Mouse (Mus musculus): ENCODE results near the gene Snap25. TPM values are rescaled to one million over a fixed set of nuclear protein-coding genes. Genes with fewer than 3 reads are reported as not detected.
A peak's percentile ranks its signal among the peaks of the same experiment; 100 is the strongest.

Gene Snap25
- polyA plus RNA-seq, 1 experiment from 2014 or later, result 134 TPM

DNA sequence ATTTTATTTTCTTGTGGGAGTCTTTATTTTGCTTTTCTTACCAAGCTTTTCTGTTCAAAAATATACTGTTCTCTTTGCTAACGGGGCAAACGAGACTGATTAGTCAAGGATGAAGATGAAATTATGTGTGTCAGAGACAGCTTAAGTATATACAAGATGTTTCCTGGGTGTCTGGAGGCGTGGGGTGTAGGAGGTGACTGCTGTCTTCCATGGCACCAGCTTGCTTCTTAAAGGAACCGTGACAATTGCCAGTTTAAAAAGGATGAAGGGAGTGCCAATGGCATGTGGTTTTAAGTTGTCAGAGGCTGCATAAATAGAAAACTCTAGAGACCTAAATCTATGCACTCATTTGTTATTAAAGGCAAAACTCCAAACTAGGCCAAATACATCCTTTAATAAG is 75.1 kb downstream of the Snap25 start:
- Histone ChIP-seq H3K27me3 (no peaks in the 10 kb centered on the region), H3K4me3 (no peak overlapping the region), H3K9ac (no peak overlapping the region), H3K36me3 (peaks cover 4% of the 10 kb centered on the region; the same call in 1 of the 2 replicates), H3K9me3 (no peaks in the 10 kb centered on the region), H3K27ac (no peak overlapping the region), H3K4me1 (replicated peaks) (no peaks in the 10 kb centered on the region), H3K4me2 (no peak overlapping the region)
- no peak for ATAC-seq (ENCODE audit: low FRiP score)
- 65% methylated on average over 4 of the region's 4 CpGs for whole genome bisulfite sequencing

DNA sequence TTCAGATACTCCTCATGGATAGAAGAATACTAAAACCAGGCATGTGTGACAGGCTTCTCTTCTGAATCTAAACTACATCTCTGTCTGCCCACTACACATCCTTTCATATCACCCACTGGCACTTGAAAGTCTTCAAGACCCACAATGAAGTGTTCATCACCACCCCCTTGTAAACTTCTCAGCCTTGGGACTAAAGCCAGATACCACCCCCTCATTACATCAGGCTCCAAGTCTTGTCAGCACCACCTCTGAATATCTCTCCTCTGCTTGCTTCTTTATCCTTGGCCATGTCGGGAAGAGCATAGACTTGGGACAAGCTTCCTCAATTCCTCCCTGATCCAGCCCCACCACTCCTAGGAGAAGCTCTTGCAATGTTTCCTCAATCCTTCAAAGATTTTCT is 83.3 kb downstream of the Snap25 start:
- Histone ChIP-seq H3K36me3 (no peaks in the 10 kb centered on the region), H3K27me3 (no peaks in the 10 kb centered on the region), H3K4me3 (no peak overlapping the region), H3K27ac (no peak overlapping the region), H3K4me2 (no peak overlapping the region), H3K9me3 (no peaks in the 10 kb centered on the region), H3K4me1 (replicated peaks) (no peaks in the 10 kb centered on the region), H3K9ac (no peak overlapping the region)
- 85% methylated on average over 1 of the region's 1 CpGs for WGBS
- ATAC-seq (ENCODE audit: low FRiP score), result no peak

DNA sequence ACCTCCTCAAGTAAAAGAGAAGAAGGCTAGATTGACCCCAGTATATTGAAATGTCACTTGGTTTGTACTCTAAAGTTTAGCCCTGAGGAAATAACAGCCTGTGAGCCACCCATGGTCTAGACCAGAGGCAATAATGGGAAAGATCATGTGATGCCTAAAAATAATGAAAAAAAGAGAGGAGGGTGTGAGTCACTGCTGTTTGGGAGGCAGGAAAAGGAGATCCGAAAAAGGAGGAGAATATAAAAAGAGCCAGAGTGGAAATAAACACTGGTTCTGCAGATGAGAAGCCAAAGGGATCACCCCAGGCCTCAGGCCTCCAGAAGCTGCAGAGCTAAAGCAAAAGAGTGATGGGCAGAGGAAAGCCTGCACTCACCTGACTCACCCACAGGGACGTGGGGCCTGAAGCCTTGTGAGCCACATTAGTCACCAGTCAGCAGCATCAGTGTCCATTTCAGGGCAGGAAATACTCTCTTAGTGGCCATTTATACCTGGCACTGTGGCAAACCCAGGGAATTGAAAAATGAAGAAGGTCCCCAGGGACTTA is 85.7 kb downstream of the Snap25 start:
- Histone ChIP-seq H3K9me3 (no peaks in the 10 kb centered on the region), H3K4me2 (no peak overlapping the region), H3K27ac (no peak overlapping the region), H3K4me1 (replicated peaks) (no peaks in the 10 kb centered on the region), H3K9ac (no peak overlapping the region), H3K36me3 (no peaks in the 10 kb centered on the region), H3K27me3 (no peaks in the 10 kb centered on the region), H3K4me3 (no peak overlapping the region)
- ATAC-seq (ENCODE audit: low FRiP score), result no peak
- 83% methylated on average over 2 of the region's 2 CpGs for WGBS

DNA sequence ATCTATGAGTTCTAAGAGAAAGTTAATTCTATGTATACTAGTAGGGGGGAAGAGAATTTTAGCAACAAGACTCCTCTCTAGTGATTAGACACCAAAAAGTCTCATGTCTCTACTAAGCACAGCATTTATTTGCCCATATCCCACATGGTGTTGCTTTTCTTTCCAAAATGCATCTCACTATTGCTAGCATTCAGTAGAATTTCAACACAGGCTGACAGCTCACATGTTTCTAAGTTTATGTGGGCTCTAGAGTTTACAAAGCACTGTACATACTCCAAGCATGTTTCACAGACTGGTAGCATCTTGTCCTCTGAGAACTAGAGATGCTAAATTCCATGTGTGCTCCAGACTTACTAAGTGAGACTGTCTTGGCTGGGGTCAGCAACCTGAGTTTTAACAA is 87.8 kb downstream of the Snap25 start:
- no peak for ATAC-seq (ENCODE audit: low FRiP score)
- Histone ChIP-seq H3K36me3 (no peaks in the 10 kb centered on the region), H3K4me1 (replicated peaks) (no peaks in the 10 kb centered on the region), H3K4me3 (no peak overlapping the region), H3K4me2 (no peak overlapping the region), H3K27me3 (no peaks in the 10 kb centered on the region), H3K27ac (no peak overlapping the region), H3K9me3 (no peaks in the 10 kb centered on the region), H3K9ac (no peak overlapping the region)

DNA sequence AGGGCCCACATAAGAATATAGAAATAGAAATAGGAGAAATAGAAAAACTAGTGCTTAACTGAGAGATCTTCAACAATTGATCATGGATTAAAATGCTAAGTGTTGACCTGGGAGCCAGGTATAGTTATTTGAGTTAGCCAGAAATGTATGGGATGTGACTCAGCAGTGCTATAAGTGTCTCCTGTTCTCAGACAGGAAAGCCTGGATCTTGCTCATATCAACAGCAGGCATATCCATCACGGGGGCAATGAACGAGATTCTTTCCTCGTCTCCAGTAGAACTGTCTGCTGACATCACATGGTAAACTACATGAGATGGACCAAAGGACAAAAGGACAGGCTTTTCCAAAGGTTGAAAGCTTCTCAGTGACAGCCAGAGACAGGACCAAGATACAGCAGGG is 88.8 kb downstream of the Snap25 start:
- Histone ChIP-seq H3K9me3 (no peaks in the 10 kb centered on the region), H3K4me3 (no peak overlapping the region), H3K4me2 (no peak overlapping the region), H3K27me3 (no peaks in the 10 kb centered on the region), H3K4me1 (replicated peaks) (no peaks in the 10 kb centered on the region), H3K27ac (no peak overlapping the region), H3K36me3 (no peaks in the 10 kb centered on the region), H3K9ac (no peak overlapping the region)
- no peak for ATAC-seq (ENCODE audit: low FRiP score)
- 87% methylated on average over 3 of the region's 3 CpGs for WGBS

DNA sequence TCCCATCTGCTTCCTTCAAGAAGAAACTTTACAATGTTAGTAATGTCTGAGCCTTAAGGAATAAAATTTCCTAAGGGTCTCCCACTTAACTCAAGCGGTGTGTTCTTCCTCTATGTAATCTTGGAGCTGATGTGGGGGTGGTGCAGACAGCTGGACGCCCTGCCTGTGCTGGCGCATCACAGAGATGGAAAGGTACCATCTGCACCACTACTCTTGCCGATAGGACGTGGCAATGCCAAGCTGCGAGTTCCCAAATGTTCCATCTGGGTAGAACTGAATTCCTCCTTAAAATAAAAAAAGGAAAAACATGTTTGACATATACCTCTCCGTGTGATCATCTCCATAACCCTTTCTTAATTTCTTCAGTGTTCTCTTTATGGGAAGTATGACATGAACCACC is 89.9 kb downstream of the Snap25 start:
- no peaks in the 10 kb centered on the region for H3K4me1 ChIP-seq (replicated peaks)
- no peaks in the 10 kb centered on the region for H3K9me3 ChIP-seq
- 87% methylated on average over 7 of the region's 7 CpGs for WGBS
- no peaks in the 10 kb centered on the region for H3K36me3 ChIP-seq
- no peak overlapping the region for H3K9ac ChIP-seq
- ATAC-seq (ENCODE audit: low FRiP score), result no peak
- no peak overlapping the region for H3K27ac ChIP-seq
- no peak overlapping the region for H3K4me3 ChIP-seq
- H3K27me3 ChIP-seq, result no peaks in the 10 kb centered on the region
- H3K4me2 ChIP-seq, result no peak overlapping the region

DNA sequence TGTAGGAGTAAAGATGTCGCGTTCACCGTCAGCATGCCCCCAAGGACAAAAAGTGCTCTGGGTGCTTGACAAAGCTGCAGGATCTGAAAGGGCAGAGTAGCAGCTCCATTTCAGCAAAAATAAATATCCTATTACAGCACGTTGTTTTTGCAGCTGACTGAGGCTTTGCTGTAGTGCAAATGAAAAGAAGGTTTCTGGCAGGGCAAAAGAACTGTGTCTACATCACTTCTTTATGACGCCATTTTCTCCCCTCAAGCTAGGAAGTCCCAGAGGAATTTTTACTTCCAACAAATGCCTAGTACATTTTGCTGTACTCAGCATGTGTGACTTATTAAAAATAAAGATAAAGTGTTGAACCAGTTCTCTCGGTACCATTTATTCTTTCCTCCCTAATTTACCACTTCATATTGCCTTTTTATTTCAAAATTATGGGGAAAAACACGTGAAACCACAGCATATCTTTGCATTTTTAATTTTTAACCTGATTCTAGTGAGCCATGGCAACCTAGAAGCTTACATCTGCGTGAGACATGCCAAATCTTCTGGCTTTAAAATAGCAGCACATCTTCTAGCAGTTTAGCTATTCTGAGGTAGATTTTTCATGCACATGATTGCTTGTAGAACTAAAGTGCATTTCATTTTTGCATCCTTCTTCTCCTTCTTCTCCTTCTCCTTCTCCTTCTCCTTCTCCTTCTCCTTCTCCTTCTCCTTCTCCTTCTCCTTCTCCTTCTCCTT is 94.9 kb downstream of the Snap25 start:
- Histone ChIP-seq H3K9me3 (no peaks in the 10 kb centered on the region), H3K4me2 (no peak overlapping the region), H3K27me3 (no peaks in the 10 kb centered on the region), H3K9ac (no peak overlapping the region), H3K4me3 (no peak overlapping the region), H3K36me3 (no peaks in the 10 kb centered on the region), H3K4me1 (replicated peaks) (no peaks in the 10 kb centered on the region), H3K27ac (0 out of 2 replicates have a peak overlapping the region, but pooled peaks have one; percentile 4)
- no peak for ATAC-seq (ENCODE audit: low FRiP score)
- WGBS, result 69% methylated on average over 8 of the region's 8 CpGs

DNA sequence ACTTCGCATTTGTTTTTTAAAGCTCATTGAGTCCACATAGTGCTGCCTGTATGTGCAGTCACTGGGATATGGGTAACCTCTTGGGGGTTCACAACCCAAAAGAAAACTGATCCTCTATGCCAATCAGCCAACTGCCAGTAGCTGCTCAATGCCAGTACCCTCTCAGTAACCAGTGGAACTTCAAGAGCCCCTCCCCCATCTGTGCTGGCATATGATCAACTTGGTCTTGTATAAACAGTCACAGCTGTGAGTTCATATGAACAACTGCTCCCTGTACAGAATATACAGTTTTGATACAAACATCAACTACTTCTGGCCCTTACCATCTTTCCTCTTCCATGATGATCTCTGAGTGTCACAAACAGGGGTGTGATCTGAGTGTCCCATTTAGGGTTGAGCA is 98.1 kb downstream of the Snap25 start:
- Histone ChIP-seq H3K4me2 (no peak overlapping the region), H3K4me1 (replicated peaks) (no peaks in the 10 kb centered on the region), H3K9ac (no peak overlapping the region), H3K27ac (no peak overlapping the region), H3K4me3 (no peak overlapping the region), H3K36me3 (no peaks in the 10 kb centered on the region), H3K9me3 (no peaks in the 10 kb centered on the region), H3K27me3 (no peaks in the 10 kb centered on the region)
- ATAC-seq (ENCODE audit: low FRiP score), result no peak
- WGBS, result 93% methylated on average over 1 of the region's 1 CpGs

DNA sequence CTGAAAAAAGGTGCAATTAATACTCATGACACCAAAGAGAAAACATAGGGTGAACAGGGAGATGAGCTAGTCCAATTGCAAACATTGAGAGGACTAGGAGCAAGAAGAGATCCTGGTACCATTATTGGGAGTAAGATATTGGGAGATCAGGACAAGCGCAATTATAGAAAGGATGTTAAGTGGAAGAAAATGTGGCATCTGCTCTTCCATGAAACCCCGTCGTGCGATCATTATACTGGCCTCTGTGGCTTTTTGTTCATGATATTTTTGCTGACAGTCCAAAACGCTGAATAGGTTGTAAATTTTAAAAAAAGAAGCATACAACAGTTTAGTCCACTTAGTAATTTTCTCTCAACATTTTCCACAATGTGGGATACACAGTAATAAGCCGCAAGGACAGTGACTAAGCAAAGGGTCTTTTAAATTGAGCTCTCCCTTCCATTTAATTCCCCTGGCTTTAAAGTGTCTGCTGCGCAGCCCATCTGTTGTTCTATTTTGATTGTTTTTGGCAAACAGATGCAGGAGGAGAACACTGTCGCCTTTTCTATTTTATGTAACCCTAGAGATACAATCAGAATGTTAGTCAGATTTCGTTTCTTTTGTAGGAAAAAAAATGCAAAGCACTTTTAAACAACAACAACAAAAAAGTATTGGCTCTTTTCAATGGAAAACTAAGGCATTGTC is 103.6 kb downstream of the Snap25 start:
- no peak overlapping the region for H3K27ac ChIP-seq
- H3K9me3 ChIP-seq, result no peaks in the 10 kb centered on the region
- ATAC-seq (ENCODE audit: low FRiP score), result no peak
- H3K9ac ChIP-seq, result no peak overlapping the region
- H3K27me3 ChIP-seq, result no peaks in the 10 kb centered on the region
- H3K4me2 ChIP-seq, result no peak overlapping the region
- H3K4me3 ChIP-seq, result no peak overlapping the region
- WGBS, result 74% methylated on average over 9 of the region's 9 CpGs
- no peaks in the 10 kb centered on the region for H3K4me1 ChIP-seq (replicated peaks)
- no peaks in the 10 kb centered on the region for H3K36me3 ChIP-seq

DNA sequence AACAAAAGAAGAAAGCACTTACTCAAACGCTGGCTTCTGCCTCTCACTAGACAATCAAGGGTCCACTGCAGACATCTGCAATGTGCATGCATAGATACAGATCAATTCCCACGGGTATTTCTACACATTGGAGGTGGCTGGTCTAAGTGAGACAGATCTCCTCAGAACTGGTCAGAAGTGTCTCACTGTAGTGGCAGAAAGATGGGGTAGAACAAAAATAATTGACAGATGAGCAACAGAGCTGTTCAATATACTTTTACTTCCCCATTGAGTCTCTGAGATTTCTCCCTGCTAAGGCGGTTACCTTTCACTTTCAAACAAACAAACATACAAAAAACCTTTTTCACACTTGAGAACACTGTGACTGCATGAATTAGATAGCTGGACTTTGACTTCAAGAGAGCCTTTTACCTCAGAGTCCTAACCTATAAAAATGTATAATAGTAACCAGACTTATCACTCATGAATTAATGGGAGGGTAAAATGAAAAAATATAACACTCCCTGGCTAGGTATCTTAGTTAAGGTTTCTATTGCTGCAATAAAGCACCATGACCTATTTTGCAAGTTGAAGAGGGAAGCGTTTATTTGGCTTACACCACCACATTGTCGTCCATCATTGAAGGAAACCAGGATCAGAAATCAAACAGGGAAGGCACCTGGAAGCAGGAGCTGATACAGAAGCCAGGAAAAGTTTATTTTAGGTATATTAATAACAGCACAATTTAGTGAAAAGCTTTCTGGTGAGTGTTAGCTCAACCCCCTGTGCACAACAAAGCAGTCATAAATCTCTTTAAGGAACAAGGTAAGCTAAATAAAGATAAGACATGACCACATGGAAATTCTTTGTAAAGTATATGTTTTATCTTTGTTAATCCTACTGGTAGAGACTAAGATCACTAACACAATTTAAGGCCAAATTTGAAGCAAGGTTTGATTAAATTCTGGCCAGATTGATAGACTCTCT is 110.8 kb downstream of the Snap25 start:
- 59% methylated on average over 5 of the region's 5 CpGs for WGBS
- no peak overlapping the region for H3K4me3 ChIP-seq
- H3K4me1 ChIP-seq (replicated peaks), result no peaks in the 10 kb centered on the region
- H3K36me3 ChIP-seq, result no peaks in the 10 kb centered on the region
- no peak for ATAC-seq (ENCODE audit: low FRiP score)
- H3K9ac ChIP-seq, result no peak overlapping the region
- no peaks in the 10 kb centered on the region for H3K9me3 ChIP-seq
- no peaks in the 10 kb centered on the region for H3K27me3 ChIP-seq
- H3K4me2 ChIP-seq, result no peak overlapping the region
- H3K27ac ChIP-seq, result no peak overlapping the region

DNA sequence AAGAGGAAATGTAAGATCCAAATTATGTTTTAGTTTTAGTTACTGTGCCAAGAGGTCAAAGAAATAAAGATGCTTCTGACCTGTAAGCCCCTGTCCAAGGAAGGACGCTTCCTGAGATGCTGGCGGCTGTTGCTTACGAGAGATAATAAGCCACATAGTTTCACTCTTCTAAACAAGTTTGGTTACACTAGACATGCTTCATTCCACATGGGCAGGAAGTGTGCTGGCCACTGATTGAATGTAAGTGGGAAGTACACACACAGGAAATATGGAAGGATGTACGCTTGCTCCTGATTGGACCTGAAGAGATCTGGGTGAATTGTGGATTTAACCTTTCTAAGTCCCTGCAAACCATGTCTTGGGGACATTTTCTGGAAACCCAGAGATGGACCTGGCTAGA is 114.4 kb downstream of the Snap25 start:
- Histone ChIP-seq H3K27ac (no peak overlapping the region), H3K9me3 (no peaks in the 10 kb centered on the region), H3K4me3 (no peak overlapping the region), H3K9ac (no peak overlapping the region), H3K36me3 (no peaks in the 10 kb centered on the region), H3K27me3 (no peaks in the 10 kb centered on the region), H3K4me2 (no peak overlapping the region), H3K4me1 (replicated peaks) (no peaks in the 10 kb centered on the region)
- no peak for ATAC-seq (ENCODE audit: low FRiP score)
- 89% methylated on average over 4 of the region's 4 CpGs for WGBS
